Mouse (Mus musculus): ENCODE measurements around the gene Gm3573.
"Not testable (repeated sequence)": the region's sequence is repeated elsewhere in the genome, so short reads cannot be mapped to it uniquely, and the experiment has no call there.

Gene Gm3573

GRCm38 (mm10) chr14:42190691-42191090 is at the start of gene Gm3573:
Gene Gm3573 (minus strand): TSS chr14:42190791.
- not testable (repeated sequence) for DNase-seq

GRCm38 (mm10) chr14:42216766-42217537 is 26.4 kb upstream of the Gm3573 start:
- DNase-seq: peak; percentile 0

- not testable (repeated sequence) for DNase-seq
Observed at GRCm38 (mm10) chr14:42183936-42184335, 6.7 kb downstream of the Gm3573 start.

GRCm38 (mm10) chr14:42162522-42162921 is 28.1 kb downstream of the Gm3573 start, which contains the start of gene Gm17027:
Gene Gm17027 (minus strand): TSS chr14:42162622.
- not testable (repeated sequence) for DNase-seq

All from cerebellum, adult 11 months (tissue).